Mouse (Mus musculus) left cerebral cortex, adult 18-20 months (tissue): ENCODE measurements around the gene Entpd5. TPM values are rescaled to one million over a fixed set of nuclear protein-coding genes. Genes with fewer than 3 reads are reported as not detected.
"Not testable (repeated sequence)": the region's sequence is repeated elsewhere in the genome, so short reads cannot be mapped to it uniquely, and the experiment has no call there.

Experiments
- DNase-seq, 2 experiments: peaks; one replicate each; pipeline ENCODE4 v3.0.0; 2021 to 2022; ENCODE audit warnings: low spot score in 2 of 2, mixed read lengths in 1 of 2
- total RNA-seq, 2 experiments: library from RNA; stranded (reverse); gene quantifications; 2 replicates each; pipeline ENCODE4 v1.2.3; 2021

Entpd5 gene
- total RNA-seq, 2 experiments from 2014 or later = 24.4 to 24.6 TPM

- no peak for DNase-seq
Measured at GRCm38 (mm10) chr12:84399663-84400062, 9.2 kb downstream of the Entpd5 start.

GRCm38 (mm10) chr12:84399135-84399534 is 9.7 kb downstream of the Entpd5 start:
- DNase-seq = no peak

- no peak for DNase-seq
Measured at GRCm38 (mm10) chr12:84398629-84399028, 10.2 kb downstream of the Entpd5 start.

- DNase-seq = no peak
Measured at GRCm38 (mm10) chr12:84397685-84398084, 11.1 kb downstream of the Entpd5 start.

- DNase-seq = no peak
Measured at GRCm38 (mm10) chr12:84396947-84397679, 11.7 kb downstream of the Entpd5 start.

GRCm38 (mm10) chr12:84393847-84394246 is 15.0 kb downstream of the Entpd5 start:
- DNase-seq = no peak

GRCm38 (mm10) chr12:84392681-84393080 is 16.1 kb downstream of the Entpd5 start:
- DNase-seq = no peak

GRCm38 (mm10) chr12:84390336-84390735 is 18.5 kb downstream of the Entpd5 start:
- no peak for DNase-seq

GRCm38 (mm10) chr12:84388774-84389400 is 19.9 kb downstream of the Entpd5 start:
- no peak for DNase-seq

GRCm38 (mm10) chr12:84388097-84388496 is 20.7 kb downstream of the Entpd5 start:
- DNase-seq = no peak

- DNase-seq = no peak
Measured at GRCm38 (mm10) chr12:84385408-84385807, 23.4 kb downstream of the Entpd5 start.

GRCm38 (mm10) chr12:84384644-84385081 is 24.2 kb downstream of the Entpd5 start:
- DNase-seq = no peak

GRCm38 (mm10) chr12:84382369-84382768 is 26.5 kb downstream of the Entpd5 start:
- no peak for DNase-seq

GRCm38 (mm10) chr12:84373831-84374481 is 34.9 kb downstream of the Entpd5 start:
- DNase-seq = no peak

GRCm38 (mm10) chr12:84371647-84372046 is 37.2 kb downstream of the Entpd5 start:
- DNase-seq = no peak

- DNase-seq = no peak
Measured at GRCm38 (mm10) chr12:84366971-84367370, 41.9 kb downstream of the Entpd5 start.

GRCm38 (mm10) chr12:84365137-84365536 is 43.7 kb downstream of the Entpd5 start:
- no peak for DNase-seq

GRCm38 (mm10) chr12:84364291-84364690 is 44.5 kb downstream of the Entpd5 start:
- no peak for DNase-seq

GRCm38 (mm10) chr12:84362872-84363271 is 46.0 kb downstream of the Entpd5 start:
- no peak for DNase-seq

- peak; percentile 95 to 96 for DNase-seq
Measured at GRCm38 (mm10) chr12:84361555-84362489, 47.0 kb downstream of the Entpd5 start, which contains the start of the genes Coq6 and Fam161b. Gene Coq6 (plus strand): TSS chr12:84361657. Gene Fam161b (minus strand): TSS chr12:84361833.

GRCm38 (mm10) chr12:84358699-84359098 is 50.1 kb downstream of the Entpd5 start:
- DNase-seq = not testable (repeated sequence)
